Mouse (Mus musculus): Measurements from ENCODE around the gene Ppp1r14c.
"Not testable (repeated sequence)": the region's sequence is repeated elsewhere in the genome, so short reads cannot be mapped to it uniquely, and the experiment has no call there.

Ppp1r14c gene

DNA sequence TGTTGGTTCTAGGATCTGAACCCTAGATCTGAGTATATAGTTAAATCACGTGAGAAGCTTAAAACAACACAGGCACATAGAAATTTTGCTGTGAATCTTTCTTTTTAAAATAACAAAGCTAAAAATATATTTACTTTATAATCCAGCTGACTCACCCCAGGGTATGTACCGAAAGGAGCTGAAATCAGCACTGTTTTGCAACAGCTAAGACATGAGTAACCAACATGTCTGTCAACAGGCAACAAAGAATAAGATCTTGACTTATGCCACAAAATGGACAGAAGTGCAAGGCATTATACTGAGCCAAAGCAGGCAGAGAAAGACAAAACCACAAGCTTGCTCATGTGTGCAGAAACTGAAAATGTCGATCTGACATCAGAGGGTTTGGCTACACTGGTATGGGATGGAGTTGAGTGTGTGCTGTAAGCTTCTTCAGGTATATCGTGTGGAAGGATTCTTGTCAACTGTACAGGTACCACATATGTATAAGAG is 100.3 kb downstream of the Ppp1r14c start:
- DNase-seq (ENCODE audit: inconsistent ontology term): no peak

DNA sequence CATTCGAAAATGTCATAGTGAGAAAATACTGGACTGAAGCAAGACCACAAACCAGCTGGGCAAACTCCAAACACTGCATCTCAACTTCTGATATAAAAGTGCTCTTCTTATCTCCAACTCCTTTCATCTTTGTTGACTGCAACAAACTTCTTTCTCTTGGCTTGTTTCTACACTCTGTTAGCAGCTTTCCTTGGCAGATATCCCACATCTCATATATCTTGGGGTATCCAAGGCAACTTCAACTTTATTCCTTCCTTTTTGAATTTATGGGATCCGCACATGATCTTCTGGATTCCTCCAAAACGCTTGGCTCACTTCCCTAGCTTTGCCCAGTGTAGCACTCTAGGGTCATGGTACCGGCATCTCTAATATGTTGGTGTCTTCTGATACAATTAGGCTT is 102.7 kb downstream of the Ppp1r14c start:
- DNase-seq (ENCODE audit: inconsistent ontology term): no peak

DNA sequence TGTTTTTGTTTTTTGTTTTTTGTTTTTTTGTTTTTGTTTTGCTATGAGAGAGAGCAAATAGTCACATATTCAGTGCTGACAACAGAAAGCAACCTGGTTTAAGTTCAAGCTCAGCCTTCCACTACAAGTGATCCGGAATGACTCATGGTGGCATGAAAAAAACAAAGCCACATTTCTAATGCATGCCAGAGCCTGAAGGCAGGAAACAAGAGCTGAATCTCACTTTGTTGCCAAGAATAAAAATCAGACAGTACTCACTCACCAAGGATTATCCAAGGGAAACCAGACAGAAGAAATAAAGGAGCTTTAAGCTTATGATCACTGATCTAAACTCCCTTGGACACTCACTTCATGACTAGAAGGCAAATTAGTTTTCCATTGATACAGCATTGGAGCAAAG is 110.8 kb downstream of the Ppp1r14c start:
- peak; percentile 87 for DNase-seq (ENCODE audit: inconsistent ontology term)

DNA sequence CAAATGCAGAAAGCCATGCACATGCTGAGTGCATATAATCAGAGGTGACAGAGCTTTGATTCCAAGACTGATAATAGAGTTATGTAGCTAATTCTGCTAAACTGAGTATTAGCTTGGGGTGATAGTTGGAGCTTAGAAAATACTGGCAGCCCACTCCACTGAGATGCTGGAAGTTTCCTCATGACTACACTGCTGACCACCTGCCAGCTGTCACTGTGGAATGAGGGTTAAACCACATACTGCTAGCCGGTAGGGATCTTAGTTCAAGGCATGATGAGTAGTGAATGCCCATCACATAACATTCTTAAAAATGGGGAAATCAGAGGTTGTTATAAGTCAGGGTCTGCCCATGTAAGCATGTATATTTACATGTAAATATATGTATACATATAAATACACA is 113.9 kb downstream of the Ppp1r14c start:
- peak; percentile 84 for DNase-seq (ENCODE audit: inconsistent ontology term)

DNA sequence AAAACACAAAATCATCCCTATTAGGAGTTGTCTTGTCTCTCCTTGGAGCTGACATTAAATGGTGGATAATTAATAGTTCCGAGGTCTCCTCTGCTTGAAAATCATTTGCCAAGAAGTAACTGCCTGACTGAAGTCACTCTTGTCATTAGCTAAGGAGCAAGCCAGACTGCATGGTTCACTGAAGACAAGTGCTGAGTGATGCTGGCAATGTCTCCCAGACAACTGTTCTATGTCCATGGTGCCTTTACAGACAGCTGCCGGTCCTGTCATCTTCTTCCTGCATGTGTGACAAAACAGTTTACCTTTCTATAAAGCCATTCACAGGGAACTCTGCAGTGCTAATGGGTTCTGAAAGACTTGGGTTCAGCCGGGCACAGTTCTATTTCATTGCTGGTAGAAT is 124.2 kb downstream of the Ppp1r14c start:
- DNase-seq (ENCODE audit: inconsistent ontology term): no peak

DNA sequence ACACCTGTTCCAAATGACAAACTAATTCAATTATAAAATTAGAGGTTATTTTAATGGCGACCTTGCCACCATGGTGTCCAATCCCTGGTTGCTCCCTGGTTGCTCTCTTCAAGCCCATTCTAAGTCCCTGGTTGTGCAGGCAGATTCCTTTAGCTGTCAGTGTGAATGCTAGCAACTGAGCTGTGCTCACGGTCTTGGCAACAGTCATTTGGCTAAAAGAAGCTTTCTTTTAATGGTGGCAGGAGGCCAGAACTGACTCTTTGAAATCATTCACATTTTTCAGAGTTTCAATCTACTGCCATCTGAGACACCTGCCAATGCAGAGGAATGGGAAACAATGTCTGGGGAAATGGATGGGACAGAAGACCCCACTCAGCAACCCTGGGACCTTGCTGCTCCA is 130.9 kb downstream of the Ppp1r14c start:
- peak; percentile 67 for DNase-seq (ENCODE audit: inconsistent ontology term)

DNA sequence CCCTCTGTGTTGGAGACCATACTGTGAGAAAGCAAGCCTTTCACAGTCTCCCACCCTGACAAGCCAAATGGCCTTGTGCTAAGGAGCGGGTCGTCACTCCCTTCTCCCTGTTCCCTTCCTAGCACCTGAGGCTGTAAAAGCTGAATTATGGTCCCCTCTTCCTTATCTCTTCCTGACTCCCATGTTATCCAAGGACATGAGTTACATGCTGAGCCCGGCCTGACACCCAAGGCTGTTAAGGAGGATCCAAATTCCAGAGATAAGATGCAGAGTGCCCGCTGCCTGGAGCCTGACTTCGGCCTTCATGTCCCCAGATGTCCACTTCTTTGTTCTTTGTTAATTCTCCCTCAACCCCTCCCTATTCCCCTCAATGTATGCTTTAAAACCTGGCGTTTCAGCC is 135.0 kb downstream of the Ppp1r14c start:
- DNase-seq (ENCODE audit: inconsistent ontology term): not testable (repeated sequence)

DNA sequence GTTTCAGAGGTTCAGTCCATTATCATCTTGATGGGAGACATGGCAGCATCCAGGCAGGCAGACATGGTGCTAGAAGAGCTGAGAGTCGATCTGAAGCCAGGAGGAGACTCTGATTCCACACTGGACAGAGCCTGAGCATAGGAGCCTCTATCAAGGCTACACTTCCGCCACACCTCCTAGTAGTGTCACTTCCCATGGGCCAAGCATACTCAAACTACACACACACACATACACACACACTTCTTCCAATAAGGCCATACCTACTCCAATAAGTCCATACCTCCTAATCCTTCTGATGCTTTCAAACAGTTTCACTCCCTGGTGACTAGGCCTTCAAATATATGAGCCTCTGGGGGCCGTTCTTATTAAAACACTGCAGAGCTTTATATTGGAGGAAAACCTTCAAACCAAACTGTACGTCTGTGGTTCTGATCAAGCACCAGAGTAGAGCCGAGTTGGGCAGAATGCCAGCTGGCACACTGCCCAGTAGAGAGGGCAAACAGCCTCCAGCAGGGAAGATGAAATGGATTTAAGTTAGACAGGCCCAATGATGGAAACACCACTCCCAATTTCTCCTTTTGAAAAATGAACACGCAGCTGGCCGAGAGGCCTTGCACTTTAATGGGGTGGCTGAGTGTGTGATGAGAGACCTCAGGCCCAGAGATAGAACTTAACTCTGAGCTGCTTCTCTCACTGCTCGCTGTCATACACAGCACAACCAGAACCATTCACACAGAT is 141.8 kb downstream of the Ppp1r14c start:
- DNase-seq (ENCODE audit: inconsistent ontology term): peak; percentile 61

DNA sequence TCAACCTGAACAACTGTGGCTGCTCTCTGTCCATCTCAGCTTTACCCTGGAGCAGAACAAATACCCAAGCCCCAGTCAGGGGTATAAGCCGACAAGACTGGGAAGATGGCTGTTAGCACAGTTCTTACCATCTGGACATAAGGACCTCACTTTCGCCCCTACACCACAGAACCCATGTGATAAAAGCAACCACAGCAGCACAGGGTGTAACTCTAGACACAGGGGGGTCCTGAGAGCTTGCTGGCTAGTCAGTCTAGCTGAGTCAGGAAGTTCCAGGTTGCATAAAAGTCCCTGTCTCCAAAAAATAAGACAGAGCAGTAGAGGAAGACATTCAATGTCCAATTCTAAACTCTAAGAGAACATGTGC is 142.3 kb downstream of the Ppp1r14c start:
- no peak for DNase-seq (ENCODE audit: inconsistent ontology term)

DNA sequence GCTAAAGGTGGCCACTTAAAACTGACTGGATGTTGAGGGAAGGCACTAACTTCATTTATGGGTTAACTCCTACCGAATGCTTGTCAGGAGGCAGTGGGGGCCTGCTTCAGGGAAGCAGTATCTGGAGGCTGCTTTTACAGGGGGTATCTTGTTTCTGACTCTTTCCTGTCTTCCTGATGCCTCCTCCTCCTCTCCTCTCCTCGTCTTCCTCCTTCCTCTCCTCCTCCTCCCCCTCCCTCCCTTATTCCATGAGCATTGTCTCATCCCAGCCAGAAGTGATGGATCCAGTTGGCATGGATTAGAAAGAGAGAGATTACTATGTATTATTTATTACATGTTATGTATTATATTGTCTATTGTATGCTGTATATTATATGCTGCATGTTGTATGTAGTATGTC is 142.9 kb downstream of the Ppp1r14c start:
- no peak for DNase-seq (ENCODE audit: inconsistent ontology term)

DNA sequence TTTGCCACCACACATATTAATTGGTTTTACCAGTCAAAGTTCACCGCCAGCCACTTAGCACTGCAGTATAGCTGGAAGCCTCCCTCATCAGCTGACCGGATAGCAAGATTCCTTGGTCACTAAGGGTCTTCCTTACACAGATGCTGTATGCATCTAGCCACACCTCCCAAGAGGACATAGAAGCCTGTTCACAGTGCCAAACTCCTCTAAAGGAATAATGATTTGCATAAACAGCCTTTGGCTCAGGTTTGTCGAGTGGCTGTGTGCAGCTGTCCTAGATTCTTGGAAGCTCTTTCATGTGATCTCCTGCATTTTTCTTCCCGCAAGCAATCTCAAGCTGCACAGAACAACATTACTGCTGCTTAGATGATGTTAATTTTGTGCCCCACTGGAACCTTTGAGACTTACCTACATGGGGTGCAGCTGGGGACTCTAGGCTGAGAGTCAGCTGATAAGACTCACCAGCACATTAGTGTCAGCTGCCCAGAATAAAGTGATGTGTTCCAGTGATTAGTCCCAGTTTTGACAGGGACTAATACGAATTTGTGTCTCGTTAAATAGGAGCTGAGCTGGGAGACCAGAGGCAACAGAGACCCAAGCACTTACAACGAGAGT is 143.9 kb downstream of the Ppp1r14c start:
- DNase-seq (ENCODE audit: inconsistent ontology term): peak; percentile 26

DNA sequence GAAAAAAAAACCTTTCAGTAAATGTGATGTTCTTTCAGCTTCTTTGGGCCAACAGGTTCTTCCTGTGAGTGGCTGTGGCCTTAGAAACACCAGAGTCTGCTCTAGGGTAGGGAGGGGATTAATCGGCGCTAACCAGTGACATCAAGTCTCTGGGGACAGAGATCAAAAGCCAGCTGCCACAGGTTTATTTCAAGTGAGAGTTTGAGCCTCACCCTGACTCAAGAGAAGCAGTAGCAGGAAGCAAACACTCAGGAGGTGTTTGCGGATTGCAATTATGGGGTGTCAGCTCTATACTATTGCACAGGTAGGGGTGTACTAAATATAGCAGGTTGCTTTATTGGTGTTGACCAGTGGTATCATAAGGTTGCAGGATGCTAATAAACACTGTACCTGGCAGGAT is 144.6 kb downstream of the Ppp1r14c start:
- no peak for DNase-seq (ENCODE audit: inconsistent ontology term)

DNA sequence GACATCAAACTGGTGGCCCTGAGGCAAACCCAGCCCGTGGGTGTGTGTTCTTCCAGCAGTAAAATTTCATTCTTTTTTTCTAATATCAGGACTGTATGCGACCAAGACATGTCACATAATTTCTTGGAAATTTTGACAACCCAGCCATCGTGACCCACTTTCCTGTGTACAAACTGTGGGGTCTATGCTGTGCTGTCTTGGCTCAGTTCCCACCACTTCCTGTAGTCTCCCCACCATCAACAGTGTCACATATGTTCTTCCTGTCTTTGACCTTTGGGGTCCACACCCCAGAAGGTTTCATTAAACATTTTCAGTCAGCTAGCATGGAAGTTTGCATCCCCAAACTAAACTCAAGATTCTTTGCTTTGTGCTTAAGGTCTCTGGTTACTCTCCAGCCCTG is 145.5 kb downstream of the Ppp1r14c start:
- DNase-seq (ENCODE audit: inconsistent ontology term): no peak

DNA sequence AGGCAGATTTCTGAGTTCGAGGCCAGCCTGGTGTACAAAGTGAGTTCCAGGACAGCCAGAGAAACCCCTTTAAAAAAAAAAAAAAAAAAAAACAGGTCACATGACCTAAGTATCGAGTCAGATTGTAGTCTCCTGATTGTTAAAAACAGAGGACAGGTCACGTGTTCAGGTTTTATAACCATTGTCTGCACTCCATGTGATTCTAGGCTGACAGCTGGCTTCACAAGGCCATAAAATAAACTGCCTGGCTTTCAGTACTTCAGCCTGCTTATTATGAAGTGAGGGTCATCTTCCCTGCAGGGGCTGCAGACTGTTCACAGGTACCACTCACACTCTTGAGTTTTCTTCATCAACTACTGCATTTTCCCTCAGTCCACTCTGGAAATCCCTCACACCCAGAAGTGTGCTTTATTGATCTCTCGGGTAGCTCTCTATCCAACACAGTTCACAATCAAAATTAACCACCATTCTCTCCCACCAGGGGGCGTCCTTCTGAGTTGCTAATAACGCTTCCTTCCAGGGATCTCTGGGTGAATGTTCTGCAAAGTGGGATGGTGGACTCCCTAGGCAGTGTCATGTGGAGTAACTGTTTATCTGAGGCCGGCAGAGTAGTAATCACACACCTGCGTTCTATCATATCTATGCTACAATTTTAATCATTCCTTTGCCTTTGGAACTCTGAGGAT is 146.9 kb downstream of the Ppp1r14c start:
- no peak for DNase-seq (ENCODE audit: inconsistent ontology term)

DNA sequence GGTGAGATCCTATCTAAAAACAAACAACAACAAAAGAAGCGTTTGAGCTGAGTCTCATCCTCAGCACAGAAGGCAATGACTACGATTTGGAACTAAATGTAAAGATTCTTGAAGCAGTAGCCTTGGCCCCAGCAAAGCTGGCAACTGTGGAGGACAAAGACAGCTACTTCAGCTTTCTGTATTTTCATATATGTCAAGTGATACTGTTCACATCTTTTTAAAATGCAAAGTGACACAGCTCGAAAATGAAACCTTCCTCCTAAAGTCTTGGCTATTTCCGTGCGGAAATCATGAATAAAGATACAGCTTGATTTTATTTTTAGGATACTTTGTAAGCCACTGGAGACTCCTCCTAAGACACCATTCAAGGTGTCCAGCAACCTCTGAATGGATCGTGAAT is 148.1 kb downstream of the Ppp1r14c start:
- no peak for DNase-seq (ENCODE audit: inconsistent ontology term)
